Mouse (Mus musculus) T-helper 1 cell (primary cell): ENCODE results near the gene Hist1h4k.
"Not testable (repeated sequence)": the region's sequence is repeated elsewhere in the genome, so short reads cannot be mapped to it uniquely, and the experiment has no call there.

Experiments used
- in situ Hi-C: fragments of 300-600 bp; cut with MboI, MseI; formaldehyde crosslinking; loops from one replicate; pipeline ENCODE4 v1.15.1; 2025; ENCODE audit warnings: high pct_unique_total_duplicates

Hist1h4k gene

DNA sequence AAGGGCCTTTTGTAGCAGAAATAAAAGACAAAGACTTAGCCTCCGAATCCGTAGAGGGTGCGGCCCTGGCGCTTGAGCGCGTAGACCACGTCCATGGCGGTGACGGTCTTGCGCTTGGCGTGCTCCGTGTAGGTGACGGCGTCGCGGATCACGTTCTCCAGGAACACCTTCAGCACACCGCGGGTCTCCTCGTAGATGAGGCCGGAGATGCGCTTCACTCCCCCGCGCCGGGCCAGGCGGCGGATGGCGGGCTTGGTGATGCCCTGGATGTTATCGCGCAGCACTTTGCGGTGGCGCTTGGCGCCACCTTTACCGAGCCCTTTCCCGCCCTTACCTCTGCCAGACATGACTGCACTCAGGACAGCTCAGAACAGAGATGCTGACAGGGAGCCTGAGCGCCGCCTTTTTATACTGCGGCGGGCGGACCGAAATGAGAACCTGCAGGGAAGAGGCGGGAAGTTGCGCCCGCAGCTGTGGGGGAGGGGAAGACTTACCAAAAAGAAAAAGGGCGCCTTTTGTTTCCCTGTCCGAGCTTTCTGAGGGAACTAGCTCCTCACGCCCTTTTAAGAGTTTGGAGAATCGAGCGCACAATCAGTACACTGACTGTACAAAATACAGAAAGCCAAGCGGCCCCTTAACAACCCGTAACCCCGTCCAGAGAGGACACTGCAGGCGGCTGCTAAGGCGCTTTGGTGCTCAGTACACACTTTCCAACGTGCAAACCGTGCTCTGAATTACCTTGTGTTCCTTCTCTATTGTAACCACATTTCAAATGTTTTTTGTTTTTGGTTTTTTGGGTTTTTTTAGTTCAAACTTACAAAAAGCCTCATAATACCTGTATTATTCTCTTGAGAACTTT lies at the start of gene Hist1h4k:
TSS of gene Hist1h4k (minus strand) at position 347 of the 859 bp plus-strand sequence.
- in situ Hi-C loops, result not testable (repeated sequence)

DNA sequence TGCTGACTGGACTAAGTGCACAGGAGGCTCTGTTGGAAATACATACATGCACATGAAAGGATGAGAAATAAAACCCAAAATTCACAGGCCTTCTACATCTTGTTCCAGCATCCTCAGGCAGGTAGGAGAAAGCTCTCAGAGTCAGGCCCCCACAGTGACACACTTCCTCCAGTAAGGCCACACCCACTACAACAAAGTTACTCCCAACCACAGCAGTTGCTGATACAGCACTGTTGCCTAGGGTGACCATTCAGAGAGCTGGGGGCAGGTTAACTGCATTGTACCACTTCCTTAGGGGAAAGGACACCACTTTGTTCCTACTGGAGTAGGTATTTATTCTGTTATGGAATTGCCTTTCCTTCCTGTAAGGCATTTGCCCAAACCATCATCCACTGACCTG lies 46.9 kb upstream of the Hist1h4k start:
- in situ Hi-C loops, result loop anchor here (5.0 to 25.0 kb wide), 2 partner anchors 50 to 1965 kb away; partner anchors contain the start of genes Hist1h1a, Hist1h2ab, Hist1h3a and Hist1h3b

DNA sequence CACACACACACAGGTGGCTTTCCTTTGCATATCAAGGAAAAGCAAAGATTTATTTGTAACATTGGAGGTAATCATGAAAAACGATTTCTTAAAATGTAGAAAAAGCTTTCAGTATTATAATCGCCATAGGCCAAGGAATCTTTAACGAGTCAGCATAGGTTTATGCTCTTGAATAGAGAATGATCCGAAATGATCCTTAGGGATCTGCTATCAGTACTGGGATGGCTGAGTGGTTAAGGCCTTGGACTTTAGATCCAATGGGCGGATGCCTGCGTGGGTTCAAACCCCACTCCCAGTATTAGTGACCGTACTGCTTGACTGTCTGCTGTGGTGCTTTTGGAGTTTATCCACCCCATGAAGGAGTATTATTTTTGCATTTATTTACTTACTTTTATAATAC lies 45.3 kb upstream of the Hist1h4k start:
- in situ Hi-C loops, result loop anchor here (5.0 to 25.0 kb wide), 2 partner anchors 52 to 1967 kb away; partner anchors contain the start of genes Hist1h1a, Hist1h2ab, Hist1h3a and Hist1h3b

DNA sequence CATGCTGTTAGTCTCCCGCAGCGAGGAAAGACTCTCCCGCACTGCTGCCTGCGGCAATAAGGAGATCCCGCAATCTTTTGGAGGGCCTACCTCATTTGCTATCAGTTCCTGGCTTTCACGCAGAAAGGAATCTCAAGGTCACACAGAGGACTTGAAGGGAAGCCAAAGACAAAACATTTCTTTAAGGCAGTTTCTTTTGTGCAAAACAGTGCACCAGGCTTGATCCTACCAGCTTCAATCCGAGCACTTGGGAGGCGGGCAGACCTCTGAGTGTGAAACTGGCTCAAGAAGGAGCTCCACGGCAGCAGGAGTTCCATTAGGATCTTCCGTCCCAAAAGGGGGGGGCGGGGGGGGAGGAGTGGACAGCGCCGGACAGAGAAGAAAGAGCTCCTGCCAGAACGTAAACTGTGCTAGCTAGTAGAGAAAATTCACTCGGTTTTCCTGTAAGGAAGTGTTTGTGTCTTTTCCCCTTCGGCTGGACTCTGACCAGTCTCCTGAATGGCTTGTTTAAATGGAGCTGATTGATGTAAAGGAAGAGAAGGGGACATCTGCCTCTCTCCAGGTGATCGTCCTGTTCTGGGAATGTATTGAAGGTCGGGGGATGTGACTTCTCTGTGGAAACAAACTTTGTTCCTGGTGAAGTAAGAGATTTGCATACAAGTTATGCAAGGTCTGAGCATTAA lies 40.4 kb upstream of the Hist1h4k start:
- in situ Hi-C loops, result loop anchor here (25.0 kb wide), 1 partner anchor 1972 kb away; the partner anchor contains the start of genes Hist1h1a, Hist1h2ab, Hist1h3a and Hist1h3b

DNA sequence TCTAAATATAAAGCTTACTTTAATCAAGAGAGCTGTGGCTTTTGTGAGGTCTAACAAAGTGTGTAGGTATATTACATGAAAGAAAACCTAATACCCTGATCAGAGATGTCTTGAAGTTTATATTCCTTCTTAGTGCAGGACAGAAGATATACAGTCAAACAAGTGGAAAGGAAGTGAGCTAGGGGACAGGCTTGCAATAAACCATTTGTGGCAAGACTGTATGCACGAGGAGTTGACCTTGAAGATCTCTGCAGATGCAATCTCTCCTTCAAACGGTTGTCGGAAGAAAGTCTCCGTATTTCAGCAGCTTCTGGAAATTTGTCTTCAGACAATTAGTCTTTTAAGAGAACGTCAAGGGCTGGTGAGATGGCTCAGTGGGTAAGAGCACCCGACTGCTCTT lies 39.6 kb upstream of the Hist1h4k start:
- in situ Hi-C loops, result loop anchor here (25.0 kb wide), 1 partner anchor 1972 kb away; the partner anchor contains the start of genes Hist1h1a, Hist1h2ab, Hist1h3a and Hist1h3b

DNA sequence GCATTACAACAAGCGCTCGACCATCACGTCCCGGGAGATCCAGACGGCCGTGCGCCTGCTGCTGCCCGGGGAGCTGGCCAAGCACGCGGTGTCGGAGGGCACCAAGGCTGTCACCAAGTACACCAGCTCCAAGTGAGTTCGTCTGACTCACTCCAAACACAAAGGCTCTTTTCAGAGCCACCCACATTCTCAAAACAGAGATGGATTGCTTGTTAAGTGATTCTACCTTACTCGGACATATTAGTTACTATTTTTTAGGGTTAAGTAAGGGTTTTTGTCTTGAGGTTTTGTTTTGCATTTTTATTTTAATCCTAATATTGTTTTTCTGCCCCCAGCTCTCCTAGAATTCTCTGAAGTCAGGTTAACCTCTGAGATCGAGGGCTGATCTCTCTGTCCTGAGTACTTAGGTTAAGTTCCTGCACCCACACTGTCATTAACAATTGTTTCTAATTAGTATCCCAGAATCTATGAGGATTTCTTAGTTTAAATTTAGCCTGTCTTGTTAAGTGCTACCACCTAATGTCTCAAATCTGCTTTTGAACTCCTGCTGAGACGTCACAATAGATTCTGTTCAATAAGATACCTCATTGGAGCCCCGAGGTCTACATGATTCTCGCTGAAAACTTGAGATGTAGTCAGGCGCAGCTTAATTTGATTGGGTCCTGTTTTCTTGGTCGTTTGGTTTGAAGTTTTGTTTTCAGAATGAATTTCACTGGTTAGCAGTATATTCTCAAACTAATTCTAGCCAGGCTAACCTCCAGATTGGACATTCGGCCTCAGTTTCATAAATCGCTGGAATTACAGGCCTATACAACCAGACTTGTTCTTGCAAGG lies 37.7 kb upstream of the Hist1h4k start:
- in situ Hi-C loops, result loop anchor here (25.0 kb wide), 1 partner anchor 1974 kb away; the partner anchor contains the start of genes Hist1h1a, Hist1h2ab, Hist1h3a and Hist1h3b

DNA sequence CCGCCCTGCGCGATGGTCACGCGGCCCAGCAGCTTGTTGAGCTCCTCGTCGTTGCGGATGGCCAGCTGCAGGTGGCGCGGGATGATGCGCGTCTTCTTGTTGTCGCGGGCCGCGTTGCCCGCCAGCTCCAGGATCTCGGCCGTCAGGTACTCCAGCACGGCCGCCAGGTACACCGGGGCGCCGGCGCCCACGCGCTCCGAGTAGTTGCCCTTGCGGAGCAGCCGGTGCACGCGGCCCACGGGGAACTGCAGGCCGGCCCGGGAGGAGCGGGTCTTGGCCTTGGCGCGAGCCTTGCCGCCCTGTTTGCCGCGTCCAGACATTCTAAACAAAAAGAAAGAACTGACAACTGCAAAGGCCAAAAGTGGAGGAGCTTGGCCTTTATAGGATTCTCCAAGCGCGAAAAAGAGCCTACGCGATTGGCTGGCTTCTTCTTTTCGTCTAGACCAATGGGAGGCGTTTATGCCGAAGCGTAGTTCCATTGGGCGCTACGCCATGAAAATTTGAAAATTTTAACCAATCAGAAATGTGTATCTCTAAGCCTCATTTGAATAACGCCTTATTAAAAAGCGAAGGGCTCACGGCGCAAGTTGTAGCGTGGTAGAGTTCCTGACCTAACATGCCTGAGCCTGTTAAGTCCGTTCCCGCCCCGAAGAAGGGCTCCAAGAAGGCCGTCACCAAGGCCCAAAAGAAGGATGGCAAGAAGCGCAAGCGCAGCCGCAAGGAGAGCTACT lies 36.8 kb upstream of the Hist1h4k start, which contains the start of the genes Hist1h2an and Hist1h2bp:
TSS of gene Hist1h2an (minus strand) at position 320 of the 731 bp plus-strand sequence.
TSS of gene Hist1h2bp (plus strand) at position 563 of the 731 bp plus-strand sequence.
- in situ Hi-C loops, result loop anchor here (25.0 kb wide), 1 partner anchor 1975 kb away; the partner anchor contains the start of genes Hist1h1a, Hist1h2ab, Hist1h3a and Hist1h3b

DNA sequence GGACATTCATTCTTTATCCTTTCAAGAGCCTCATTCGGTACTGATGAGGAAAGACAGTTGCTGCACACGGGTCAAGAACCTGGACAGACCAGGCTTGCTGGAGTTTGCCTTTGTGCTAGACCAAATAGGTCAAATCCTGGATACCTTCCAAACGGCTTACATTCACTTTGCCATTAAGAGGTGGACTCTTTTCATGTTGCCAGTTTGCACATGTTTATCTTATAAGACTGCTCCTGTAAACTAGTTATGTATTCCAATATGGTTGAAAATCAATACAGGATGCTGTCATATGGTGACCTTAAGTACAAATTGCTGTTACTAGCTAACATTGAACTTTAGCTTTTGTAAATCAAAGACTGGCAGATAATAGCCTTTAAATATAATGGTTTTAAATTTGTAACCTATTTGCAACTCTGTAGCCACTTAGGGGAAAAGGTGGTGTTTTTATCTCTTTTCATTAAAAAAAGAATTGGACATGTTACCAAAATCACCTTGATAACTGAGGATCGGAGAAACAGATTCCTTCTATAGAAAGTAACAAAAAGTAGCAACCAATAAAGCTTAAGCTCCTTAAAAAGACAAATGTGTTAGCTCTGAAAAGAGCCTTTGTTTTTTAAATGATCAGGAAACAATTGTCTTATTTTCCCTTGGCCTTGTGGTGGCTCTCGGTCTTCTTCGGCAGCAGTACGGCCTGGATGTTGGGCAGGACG lies 36.0 kb upstream of the Hist1h4k start:
- in situ Hi-C loops, result loop anchor here (25.0 kb wide), 1 partner anchor 1976 kb away; the partner anchor contains the start of genes Hist1h1a, Hist1h2ab, Hist1h3a and Hist1h3b

DNA sequence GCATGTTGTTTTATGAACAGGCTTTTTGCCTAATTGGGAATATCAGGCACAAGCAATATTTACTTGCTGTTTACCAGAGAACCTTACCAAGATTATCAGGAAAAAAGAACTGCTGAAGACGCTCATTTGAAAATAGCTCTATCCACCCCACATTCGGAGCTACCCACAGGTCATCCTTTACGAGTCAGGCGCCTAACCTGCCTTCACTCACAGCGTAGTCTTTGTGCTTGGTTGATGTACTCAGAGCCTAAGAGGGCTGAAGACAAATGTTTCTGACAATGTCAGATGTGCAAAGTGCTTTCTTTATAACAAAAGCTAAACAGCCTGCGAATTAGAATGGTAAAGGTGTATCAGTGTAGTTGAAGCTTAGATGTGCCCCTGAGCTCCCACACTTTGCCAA lies 34.0 kb upstream of the Hist1h4k start:
- in situ Hi-C loops, result loop anchor here (5.0 to 25.0 kb wide), 2 partner anchors 47 to 1978 kb away; partner anchors contain the start of genes Hist1h1a, Hist1h2ab, Hist1h3a and Hist1h3b

DNA sequence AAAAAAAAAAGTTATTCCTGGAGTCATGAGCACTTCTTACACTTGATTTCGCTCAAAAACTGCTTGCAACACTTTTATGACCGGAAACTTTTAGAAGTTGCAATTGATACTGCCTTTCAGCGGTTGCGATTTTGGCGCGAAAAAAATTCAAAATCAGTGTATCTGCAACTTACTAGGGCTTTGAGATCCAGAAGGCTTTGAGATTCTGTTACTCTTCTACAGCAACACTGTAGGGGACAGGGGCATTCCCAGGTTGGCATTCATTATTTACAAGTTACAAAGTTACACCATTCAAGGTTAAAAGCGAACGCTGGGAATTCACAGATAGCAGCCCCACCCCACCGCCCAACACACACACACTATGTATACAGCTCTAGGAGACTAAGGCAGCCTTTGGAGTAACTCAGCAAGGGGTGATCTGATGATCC lies 33.4 kb upstream of the Hist1h4k start:
- in situ Hi-C loops, result loop anchor here (5.0 to 25.0 kb wide), 2 partner anchors 46 to 1979 kb away; partner anchors contain the start of genes Hist1h1a, Hist1h2ab, Hist1h3a and Hist1h3b

DNA sequence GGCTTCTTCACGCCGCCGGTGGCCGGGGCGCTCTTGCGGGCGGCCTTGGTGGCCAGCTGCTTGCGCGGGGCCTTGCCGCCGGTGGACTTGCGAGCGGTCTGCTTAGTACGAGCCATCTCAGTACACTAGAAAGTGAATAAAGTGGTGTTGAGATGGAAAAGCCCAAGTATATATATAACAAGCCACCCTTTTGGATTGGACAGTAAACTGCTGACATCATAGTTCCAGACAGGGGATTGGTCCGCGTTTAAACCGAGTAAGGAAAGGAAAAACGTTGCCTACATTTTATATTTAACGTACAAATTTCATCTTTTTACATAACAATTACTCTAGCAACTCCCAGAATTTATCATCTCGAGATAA lies 32.9 kb upstream of the Hist1h4k start, which contains the start of gene Hist1h3i:
TSS of gene Hist1h3i (minus strand) at position 116 of the 363 bp plus-strand sequence.
- in situ Hi-C loops, result loop anchor here (5.0 to 25.0 kb wide), 2 partner anchors 46 to 1979 kb away; partner anchors contain the start of genes Hist1h1a, Hist1h2ab, Hist1h3a and Hist1h3b

DNA sequence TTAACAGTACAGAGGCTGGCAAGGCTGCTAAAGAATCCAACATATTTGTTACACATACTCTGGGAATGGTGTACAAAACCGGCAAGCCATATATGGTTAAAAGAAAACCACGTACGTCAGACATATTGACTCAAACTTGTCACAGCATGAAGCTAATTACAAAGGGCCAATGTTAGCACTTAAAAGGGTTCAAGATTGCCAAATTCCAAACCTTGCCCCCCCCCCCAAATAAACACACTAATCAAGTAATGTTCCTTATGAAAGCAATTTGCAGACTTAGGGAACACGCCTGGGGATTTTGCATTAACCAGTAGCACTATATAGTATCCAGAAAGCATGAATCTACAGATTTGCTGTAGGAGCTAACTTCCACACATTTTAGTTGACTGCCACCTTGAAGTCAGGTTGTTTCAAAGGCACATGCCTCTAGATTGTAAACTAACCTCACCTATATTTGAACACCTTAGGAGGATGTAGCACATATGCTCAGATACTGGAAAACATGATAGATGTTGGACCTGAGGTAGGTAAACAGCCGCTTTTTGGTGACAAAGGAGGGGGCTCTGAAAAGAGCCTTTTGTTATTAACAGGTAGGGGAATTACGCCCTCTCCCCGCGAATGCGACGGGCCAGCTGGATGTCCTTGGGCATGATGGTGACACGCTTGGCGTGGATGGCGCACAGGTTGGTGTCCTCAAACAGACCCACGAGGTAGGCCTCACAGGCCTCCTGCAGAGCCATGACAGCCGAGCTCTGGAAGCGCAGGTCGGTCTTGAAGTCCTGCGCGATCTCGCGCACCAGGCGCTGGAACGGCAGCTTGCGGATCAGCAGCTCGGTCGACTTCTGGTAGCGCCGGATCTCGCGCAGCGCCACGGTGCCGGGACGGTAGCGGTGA lies 32.3 kb upstream of the Hist1h4k start:
- in situ Hi-C loops, result loop anchor here (5.0 to 25.0 kb wide), 2 partner anchors 45 to 1980 kb away; partner anchors contain the start of genes Hist1h1a, Hist1h2ab, Hist1h3a and Hist1h3b

DNA sequence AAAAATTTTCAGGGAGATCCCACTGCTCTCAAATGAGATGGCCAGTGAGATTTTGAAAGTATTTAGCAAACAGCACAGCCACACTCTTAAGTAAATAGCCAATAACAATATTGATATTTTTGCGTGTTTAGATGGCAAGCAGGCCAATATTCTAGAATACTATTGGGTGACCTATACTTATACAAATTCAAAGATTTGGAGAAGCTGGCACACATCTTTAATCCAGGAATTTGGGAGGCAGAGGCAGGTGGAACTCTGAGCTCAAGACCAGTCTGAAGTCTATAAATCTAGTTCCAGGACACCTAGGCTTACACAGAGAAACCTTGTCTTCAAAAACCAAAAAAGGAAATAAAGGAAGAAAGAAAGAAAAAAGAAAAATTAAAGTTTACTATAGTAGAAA lies 31.3 kb upstream of the Hist1h4k start:
- in situ Hi-C loops, result loop anchor here (5.0 to 25.0 kb wide), 2 partner anchors 44 to 1981 kb away; partner anchors contain the start of genes Hist1h1a, Hist1h2ab, Hist1h3a and Hist1h3b

DNA sequence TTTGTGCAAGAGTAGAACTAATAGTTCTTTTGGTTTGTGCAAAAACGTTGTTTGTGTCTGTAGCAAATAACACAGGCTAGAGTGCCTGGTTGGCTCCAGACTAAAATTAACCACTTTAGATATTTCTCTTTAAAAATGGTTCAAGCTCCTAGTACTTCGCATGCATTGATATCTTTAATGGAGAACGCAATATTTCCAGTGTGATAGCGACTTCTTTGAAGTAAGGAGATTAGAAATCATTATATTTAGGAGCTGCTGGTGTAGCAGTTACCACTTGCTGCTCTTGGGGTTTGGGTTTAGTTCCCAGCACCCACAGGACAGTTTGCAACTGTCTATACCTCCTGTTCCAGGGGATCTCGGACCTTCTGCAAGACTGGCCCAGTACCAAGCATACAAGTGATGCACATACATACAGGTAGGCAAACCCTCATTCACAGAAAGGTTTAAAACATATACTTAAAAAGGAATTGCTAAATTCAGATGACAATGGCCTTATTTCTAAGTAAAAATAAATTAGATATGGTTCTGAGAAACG lies 30.8 kb upstream of the Hist1h4k start:
- in situ Hi-C loops, result loop anchor here (5.0 to 25.0 kb wide), 2 partner anchors 44 to 1981 kb away; partner anchors contain the start of genes Hist1h1a, Hist1h2ab, Hist1h3a and Hist1h3b

DNA sequence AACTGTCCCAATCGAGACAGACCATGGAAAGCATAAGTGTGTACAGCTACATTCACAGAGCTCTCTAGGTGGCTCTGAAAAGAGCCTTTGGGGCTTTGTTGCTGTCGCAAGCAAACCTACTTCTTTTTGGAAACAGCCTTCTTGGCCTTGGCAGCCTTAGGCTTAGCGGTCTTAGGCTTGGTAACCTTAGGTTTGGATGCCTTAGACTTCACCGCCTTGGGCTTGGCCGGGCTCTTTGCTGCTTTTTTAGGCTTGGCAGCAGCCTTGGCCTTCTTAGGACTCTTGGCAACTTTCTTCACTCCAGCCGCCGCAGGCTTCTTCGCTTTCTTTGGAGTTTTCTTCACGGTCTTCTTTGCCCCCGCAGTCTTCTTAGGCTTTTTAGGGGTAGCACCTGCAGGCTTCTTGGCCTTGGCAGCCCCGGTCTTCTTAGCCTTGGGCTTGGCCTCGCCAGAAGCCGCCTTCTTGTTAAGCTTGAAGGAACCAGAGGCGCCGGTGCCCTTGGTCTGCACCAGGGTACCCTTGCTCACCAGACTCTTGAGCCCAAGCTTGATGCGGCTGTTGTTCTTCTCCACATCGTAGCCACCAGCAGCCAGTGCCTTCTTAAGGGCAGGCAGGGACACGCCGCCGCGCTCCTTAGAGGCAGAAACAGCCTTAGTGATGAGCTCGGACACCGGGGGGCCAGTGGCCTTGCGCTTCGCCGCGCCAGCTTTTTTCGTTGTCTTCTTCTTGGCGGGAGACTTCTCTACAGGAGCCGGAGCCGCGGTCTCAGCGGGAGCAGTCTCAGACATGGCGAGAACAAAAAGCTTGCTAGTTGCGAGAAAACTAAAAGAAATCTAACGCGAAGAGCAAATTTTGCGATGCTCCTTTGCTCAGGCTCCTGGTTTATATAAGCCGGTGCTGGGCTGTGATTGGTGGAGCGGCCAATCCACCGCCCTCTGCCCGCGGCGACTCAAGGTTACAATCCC lies 29.7 kb upstream of the Hist1h4k start, which contains the start of gene Hist1h1b:
TSS of gene Hist1h1b (minus strand) at position 859 of the 965 bp plus-strand sequence.
- in situ Hi-C loops, result loop anchor here (5.0 to 25.0 kb wide), 2 partner anchors 43 to 1982 kb away; partner anchors contain the start of genes Hist1h1a, Hist1h2ab, Hist1h3a and Hist1h3b
